Mouse (Mus musculus) cerebellum, postnatal 4 days (tissue): ENCODE results near the gene Casp8.
"Not testable (repeated sequence)": the region's sequence is repeated elsewhere in the genome, so short reads cannot be mapped to it uniquely, and the experiment has no call there.

ENCODE experiments used
- DNase-seq, 2 experiments: peaks; one replicate each; pipeline ENCODE4 v3.0.0; 2022; ENCODE audit warnings: low spot score in 2 of 2, mixed read lengths in 1 of 2

Casp8 gene

DNA sequence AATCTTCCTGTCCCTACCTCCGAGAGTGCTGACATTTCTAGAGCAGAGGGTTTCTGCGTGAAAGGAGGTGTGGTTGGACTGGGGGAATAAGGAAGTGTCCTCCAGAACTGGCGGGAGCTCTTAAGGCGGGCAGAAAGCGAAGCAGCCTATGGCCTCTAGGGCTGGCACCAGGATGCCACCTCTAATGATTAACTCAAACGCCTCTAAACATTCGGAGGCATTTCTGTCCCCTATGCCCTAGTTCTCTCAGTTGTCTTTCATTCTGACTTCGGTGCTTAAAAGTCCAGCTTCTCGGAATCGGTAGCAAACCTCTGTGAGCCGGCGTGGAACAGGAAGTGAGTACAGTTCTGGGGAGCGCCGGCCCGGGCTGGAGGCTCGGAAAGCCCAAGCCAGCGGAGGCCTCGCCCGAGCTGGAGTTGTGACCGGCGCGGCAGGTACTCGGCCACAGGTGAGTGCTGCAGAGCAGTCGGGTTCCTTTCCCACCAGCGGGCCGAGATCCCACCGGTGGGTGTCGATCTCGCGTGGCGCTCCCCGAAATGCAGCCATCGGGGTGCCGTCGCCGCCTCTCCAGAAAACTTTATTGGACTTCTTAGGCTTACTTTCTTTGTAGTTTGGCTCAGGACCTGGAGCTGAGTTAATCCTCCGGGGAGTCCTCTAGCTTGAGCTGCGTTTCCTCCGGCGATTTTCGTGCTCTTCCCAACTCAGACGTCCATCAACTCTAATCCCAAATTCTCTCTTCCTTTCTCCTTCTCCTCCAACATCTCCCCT lies at the start of gene Casp8:
Casp8 (plus strand) TSS at position 84 of the 768 bp plus-strand sequence.
- no peak for DNase-seq

GRCm38 (mm10) chr1:58746880-58747279 lies 48.3 kb upstream of the Casp8 start:
- peak in 1 of 2 experiments; percentile 41 for DNase-seq

DNA sequence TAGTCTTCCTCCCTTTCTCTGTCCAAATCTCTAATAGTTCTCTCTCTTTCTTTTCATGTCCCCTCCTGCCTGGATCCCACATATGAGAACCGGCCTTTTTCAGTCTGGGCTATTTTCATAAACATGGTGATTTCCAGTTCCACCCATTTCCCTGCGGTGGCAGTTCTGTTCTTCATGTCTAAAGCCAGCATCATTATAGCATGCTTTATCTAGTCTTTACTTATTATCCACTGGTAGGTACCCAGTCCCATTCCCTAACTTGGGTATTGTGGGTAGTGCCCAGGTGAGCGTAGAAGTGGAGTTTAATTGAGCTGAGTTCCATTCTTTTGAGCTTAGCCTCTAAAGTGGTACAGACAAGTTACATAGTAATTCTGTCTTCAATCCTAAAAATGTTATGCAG lies 35.7 kb upstream of the Casp8 start:
- DNase-seq, result no peak

- DNase-seq, result no peak
These were observed 34.6 kb upstream of the Casp8 start for GRCm38 (mm10) chr1:58760581-58760980.

GRCm38 (mm10) chr1:58761391-58762275 lies 33.5 kb upstream of the Casp8 start:
- not testable (repeated sequence) for DNase-seq

GRCm38 (mm10) chr1:58762576-58762975 lies 32.6 kb upstream of the Casp8 start:
- no peak for DNase-seq

DNA sequence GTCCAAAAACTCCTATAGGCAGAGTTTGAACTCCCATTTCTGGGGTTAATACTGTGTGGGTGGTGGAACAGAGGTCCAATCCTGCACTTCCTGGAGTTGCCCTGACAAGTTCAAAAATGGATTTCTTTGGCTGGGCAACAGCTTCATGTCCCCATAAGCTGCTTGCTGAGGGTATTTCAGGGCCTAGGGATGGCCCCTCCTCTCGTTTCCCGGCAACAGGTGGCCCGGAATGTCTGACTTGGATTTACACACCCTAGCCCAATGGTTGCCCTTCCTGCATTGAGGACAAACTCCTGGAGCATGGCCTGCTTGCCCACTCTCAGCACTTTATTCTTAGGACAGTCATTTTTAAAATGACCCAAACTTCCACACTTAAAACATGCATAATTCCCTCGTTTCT lies 28.7 kb upstream of the Casp8 start:
- DNase-seq, result not testable (repeated sequence)

GRCm38 (mm10) chr1:58769136-58769535 lies 26.0 kb upstream of the Casp8 start:
- DNase-seq, result no peak

- no peak for DNase-seq
These were observed 25.5 kb upstream of the Casp8 start for GRCm38 (mm10) chr1:58769701-58770100.

GRCm38 (mm10) chr1:58770111-58770720 lies 25.0 kb upstream of the Casp8 start:
- DNase-seq, result peak in 1 of 2 experiments; percentile 52

DNA sequence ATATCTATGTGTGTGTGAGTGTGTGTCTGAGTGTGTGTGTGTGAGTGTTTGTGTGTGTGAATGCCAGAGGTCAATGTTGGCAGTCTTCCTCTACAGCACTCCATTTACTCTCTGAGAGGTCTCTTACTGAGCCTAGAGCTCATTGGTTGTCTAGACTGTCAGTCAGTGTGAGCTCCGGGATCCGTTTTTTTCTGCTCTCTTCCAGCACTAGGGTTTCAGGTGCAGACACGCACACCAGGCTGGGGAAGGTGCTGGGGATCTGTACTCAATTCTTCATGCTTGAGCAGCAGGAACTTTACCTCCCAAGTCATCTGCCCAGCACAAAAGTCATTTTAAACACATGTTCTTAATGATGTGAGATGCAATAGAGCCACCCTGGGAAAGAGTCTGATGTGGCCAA lies 23.1 kb upstream of the Casp8 start:
- no peak for DNase-seq

GRCm38 (mm10) chr1:58773280-58773679 lies 21.9 kb upstream of the Casp8 start:
- DNase-seq, result no peak

- DNase-seq, result no peak
These were observed 21.3 kb upstream of the Casp8 start for GRCm38 (mm10) chr1:58773905-58774304.

DNA sequence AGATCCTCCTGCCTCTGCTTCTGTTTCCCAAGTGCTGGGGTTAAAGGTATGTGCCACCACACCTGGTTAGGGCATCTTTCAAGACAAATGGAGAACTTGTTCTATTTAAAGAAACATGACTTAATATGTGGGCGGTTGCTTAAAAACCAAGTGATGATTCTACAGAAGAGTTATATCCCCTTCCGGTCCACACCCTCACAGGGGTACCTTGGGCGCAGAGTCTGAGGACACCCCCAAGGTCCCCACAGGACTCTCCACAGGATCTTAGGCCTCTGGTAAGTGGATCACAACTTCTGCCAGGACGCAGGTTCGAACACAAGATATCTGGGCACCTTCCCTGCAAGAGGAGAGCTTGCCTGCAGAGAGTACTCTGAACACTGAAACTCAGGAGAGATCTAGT lies 19.8 kb upstream of the Casp8 start:
- no peak for DNase-seq

- no peak for DNase-seq
These were observed 17.6 kb upstream of the Casp8 start for GRCm38 (mm10) chr1:58777583-58777982.

GRCm38 (mm10) chr1:58778226-58778625 lies 16.9 kb upstream of the Casp8 start:
- DNase-seq, result no peak

DNA sequence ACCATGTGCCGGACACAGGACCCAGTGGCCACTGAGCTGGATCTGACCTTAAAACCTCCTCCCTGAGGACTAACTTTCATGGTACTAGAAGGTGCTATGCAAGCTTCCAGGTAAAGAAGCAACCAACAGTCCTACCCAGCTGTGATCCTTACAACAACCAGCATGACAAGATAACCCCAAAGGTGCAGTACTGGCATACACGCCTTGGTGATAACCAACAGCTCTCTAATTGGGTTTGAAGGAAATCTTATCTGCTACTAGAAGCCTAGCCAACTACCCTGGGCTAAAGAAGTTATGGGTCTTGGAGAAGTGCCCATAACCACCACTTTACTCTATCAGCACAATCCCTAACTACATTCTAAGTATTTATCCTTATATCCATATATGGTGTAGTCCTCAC lies 8.9 kb upstream of the Casp8 start:
- DNase-seq, result no peak

GRCm38 (mm10) chr1:58788410-58788809 lies 6.8 kb upstream of the Casp8 start:
- no peak for DNase-seq

- DNase-seq, result no peak
These were observed 469 bp upstream of the Casp8 start for GRCm38 (mm10) chr1:58794705-58795104.

GRCm38 (mm10) chr1:58796059-58796363 lies 837 bp downstream of the Casp8 start:
- DNase-seq, result no peak

DNA sequence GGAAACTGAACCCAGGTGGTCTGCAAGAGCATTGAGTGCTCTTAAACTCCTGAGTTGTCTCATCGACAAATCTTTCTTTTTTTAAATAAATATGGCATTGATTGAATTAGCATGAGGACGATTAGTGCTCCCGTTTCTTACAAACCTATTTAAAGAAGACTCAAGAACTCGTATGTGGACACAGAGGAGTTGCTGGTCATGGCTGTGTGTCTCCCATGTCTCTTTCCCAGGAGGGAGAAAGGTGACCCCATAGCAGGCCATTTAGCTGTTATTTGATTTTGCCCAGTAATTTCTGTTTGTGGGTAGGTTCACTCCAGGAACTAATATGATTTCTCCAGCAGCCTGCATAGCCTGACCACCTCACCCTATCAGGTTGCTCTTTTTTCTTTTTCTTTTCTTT lies 1.7 kb downstream of the Casp8 start:
- no peak for DNase-seq

GRCm38 (mm10) chr1:58797370-58797769 lies 2.2 kb downstream of the Casp8 start:
- DNase-seq, result no peak

DNA sequence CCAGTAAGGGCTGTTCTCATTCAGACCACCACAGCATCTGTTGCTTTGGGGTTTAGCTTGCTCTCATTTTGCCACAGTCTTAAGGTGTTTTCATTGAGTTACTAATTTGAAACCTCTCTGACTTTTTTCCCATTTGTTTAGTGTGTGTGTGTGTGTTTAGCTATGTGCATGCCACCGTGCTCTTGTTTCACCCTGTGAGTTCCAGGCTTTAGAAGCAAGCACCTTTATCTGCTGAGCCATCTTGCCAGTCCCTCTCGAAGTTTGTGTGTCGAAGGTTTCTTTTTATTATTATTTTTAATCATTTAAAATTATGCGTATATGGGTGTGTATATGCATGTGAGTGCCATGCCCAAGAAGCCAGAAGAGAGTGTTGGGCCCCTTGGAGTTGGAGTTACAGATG lies 3.7 kb downstream of the Casp8 start:
- DNase-seq, result no peak
